Mouse (Mus musculus) liver, embryonic 11.5 days (tissue): Measurements from ENCODE around the gene AC109138.7. TPM values are rescaled to one million over a fixed set of nuclear protein-coding genes. Genes with fewer than 3 reads are reported as not detected.

ENCODE experiments used
- ATAC-seq: fragments of 200-750 bp; cut with Nextera tagmentation; replicated peaks from 2 replicates; pipeline ENCODE4 v1.8.0; 2017; ENCODE audit warnings: moderate number of reproducible peaks, mild to moderate bottlenecking, moderate TSS enrichment, moderate library complexity; ENCODE audit not compliant: low FRiP score
- DNase-seq: peaks from one replicate; pipeline ENCODE4 v3.0.0-alpha.2; 2017; ENCODE audit warnings: low spot score
- H3K27ac ChIP-seq: fragments of 300-500 bp; sonication (generic); 2 replicates; pipeline ENCODE4 v1.5.1; 2014; ENCODE audit warnings: mild to moderate bottlenecking, low read depth, low read length, control low read depth
- H3K27me3 ChIP-seq: fragments of 300-500 bp; sonication (generic); replicated peaks from 2 replicates; pipeline ENCODE4 v1.6.1; 2014; ENCODE audit warnings: low read length, mixed read lengths; ENCODE audit not compliant: control insufficient read depth, insufficient read depth
- H3K36me3 ChIP-seq: fragments of 300-500 bp; sonication (generic); 2 replicates; pipeline ENCODE4 v1.6.1; 2014; ENCODE audit warnings: mild to moderate bottlenecking, low read length, moderate library complexity, mixed read lengths; ENCODE audit not compliant: control insufficient read depth, insufficient read depth
- H3K4me1 ChIP-seq: fragments of 300-500 bp; sonication (generic); replicated peaks from 2 replicates; pipeline ENCODE4 v1.6.1; 2014; ENCODE audit warnings: low read length, mixed read lengths; ENCODE audit not compliant: control insufficient read depth, insufficient read depth
- H3K4me2 ChIP-seq: fragments of 300-500 bp; sonication (generic); 2 replicates; pipeline ENCODE4 v1.6.1; 2014; ENCODE audit warnings: mild to moderate bottlenecking, control low read depth, moderate library complexity
- H3K4me3 ChIP-seq: fragments of 300-500 bp; sonication (generic); 2 replicates; pipeline ENCODE4 v1.5.1; 2014; ENCODE audit warnings: low read depth, low read length, control low read depth
- H3K9ac ChIP-seq: fragments of 300-500 bp; sonication (generic); 2 replicates; pipeline ENCODE4 v1.6.1; 2014; ENCODE audit warnings: low read depth, low read length, control low read depth
- H3K9me3 ChIP-seq: fragments of 300-500 bp; sonication (generic); 2 replicates; pipeline ENCODE4 v1.6.1; 2016; ENCODE audit warnings: low read length, inconsistent platforms, mixed read lengths; ENCODE audit not compliant: control insufficient read depth
- WGBS: fragments of 180-500 bp; shearing (Covaris S2); extraction: QIAGEN DNeasy Blood & Tissue Kit; methylation state at CpG from one replicate; pipeline ENCODE4 v1.1.7; 2014; 5-methylcytosine and 5-hydroxymethylcytosine counted together
- polyA plus RNA-seq: library from polyadenylated mRNA; unstranded; fragments of >200 nt; fragmentation: Nextera tagmentation; extraction: Ambion mirVana; gene quantifications from 2 replicates; pipeline ENCODE4 v1.2.1, GENCODE M21; 2014

The AC109138.7 gene
- polyA plus RNA-seq, 1 experiment from 2014 or later = not detected

DNA sequence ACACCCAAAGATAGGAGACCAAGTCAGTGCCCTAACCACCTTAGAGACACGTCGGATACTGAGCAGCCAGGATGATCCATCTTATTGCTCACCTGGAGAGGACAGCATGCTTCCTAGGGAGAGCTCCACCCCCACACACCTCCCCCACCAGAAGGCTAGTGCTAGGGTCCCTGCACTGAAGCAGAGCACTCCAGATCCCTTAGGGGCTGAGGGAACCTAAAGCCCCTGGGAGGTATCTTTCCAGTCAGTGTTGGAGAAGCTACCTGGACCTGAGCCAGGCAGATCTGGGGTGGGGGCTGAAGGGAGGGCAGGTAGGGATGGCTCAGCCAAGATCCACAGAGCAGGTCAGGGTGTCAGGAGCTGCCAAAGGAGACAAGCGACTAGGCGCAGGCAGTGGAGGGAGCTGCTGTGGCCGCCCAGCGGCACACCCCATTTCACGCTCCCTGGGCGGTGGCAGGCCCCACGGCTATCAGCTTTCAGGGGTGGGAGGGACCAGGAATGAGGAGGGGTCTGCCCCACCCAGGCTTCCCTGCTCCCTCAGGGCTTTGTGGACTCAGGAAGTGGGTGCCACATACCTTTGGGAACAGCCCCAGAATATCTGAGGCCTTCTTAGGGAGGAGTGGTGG, 15.4 kb downstream of the AC109138.7 start:
- Histone ChIP-seq H3K27ac (no peak overlapping the region), H3K4me1 (peaks cover 4% of the 10 kb centered on the region), H3K9me3 (no peaks in the 10 kb centered on the region), H3K9ac (no peak overlapping the region), H3K27me3 (peaks cover 3% of the 10 kb centered on the region; the same call in 1 of the 2 replicates), H3K36me3 (no peaks in the 10 kb centered on the region), H3K4me3 (no peak overlapping the region), H3K4me2 (no peak overlapping the region)
- DNase-seq = no peak
- no peak for ATAC-seq
- WGBS = 52% methylated on average over 9 of the region's 9 CpGs

- Histone ChIP-seq H3K4me1 (peaks cover 4% of the 10 kb centered on the region), H3K9me3 (no peaks in the 10 kb centered on the region), H3K4me2 (no peak overlapping the region), H3K9ac (no peak overlapping the region), H3K27me3 (peaks cover 3% of the 10 kb centered on the region; the same call in 1 of the 2 replicates), H3K36me3 (no peaks in the 10 kb centered on the region), H3K27ac (no peak overlapping the region), H3K4me3 (no peak overlapping the region)
- ATAC-seq = no peak
- WGBS = 71% methylated on average over 8 of the region's 8 CpGs
- no peak for DNase-seq
Measured at GRCm38 (mm10) chr19:4230415-4230814, 16.3 kb downstream of the AC109138.7 start.

GRCm38 (mm10) chr19:4231253-4232185, 17.4 kb downstream of the AC109138.7 start, which contains the start of gene Pold4:
Pold4 (plus strand) TSS chr19:4231899.
- Histone ChIP-seq H3K27ac (peak within 1 kb of the TSS; percentile 72), H3K9ac (peak within 1 kb of the TSS; percentile 58), H3K36me3 (no peaks in the 10 kb centered on the region), H3K4me1 (peaks cover 4% of the 10 kb centered on the region), H3K4me3 (peak within 1 kb of the TSS; percentile 64), H3K4me2 (peak within 1 kb of the TSS; percentile 66), H3K9me3 (no peaks in the 10 kb centered on the region), H3K27me3 (peaks cover 3% of the 10 kb centered on the region; the same call in 1 of the 2 replicates)
- WGBS = 13% methylated on average over 26 of the region's 26 CpGs
- DNase-seq (peak; percentile 91), ATAC-seq (peak; percentile 93)

DNA sequence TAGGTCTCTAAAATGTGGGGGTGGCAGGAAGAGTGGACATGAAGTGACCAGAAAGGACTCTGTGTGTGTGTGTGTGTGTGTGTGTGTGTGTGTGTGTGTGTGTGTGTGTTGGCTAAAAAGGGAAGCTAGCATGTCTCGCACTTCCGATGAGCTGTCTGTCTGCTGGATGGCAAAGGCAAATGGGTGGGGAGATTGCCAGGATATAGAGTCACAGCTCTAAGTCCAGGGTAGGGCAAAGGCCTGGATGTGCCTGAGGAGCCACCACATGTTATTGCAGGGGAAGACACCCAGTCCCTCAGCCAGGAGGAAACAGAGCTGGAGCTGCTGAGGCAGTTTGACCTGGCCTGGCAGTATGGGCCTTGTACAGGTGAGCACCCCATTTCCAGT, 18.0 kb downstream of the AC109138.7 start:
- H3K27me3 ChIP-seq = no peaks in the 10 kb centered on the region

DNA sequence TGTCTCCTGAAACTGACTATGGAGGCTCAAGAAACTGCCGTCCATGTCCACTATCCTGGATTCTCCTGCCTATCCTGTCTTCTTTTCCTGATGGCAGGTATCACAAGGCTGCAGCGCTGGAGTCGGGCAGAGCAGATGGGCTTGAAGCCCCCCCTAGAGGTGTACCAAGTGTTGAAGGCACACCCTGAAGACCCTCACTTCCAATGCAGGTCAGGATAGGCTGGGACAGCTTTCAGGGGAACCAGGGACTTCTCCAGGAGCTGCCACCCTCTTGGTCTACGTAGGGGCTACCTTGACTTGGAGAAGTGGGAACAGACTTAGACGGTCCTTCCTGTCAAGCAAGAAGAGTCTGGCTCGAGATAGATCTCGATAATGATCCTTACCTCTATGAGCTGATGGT, 18.5 kb downstream of the AC109138.7 start:
- Histone ChIP-seq H3K36me3 (no peaks in the 10 kb centered on the region), H3K9ac (no peak overlapping the region), H3K4me1 (peaks cover 4% of the 10 kb centered on the region), H3K27me3 (no peaks in the 10 kb centered on the region), H3K4me2 (peak overlapping the region; percentile 66), H3K9me3 (no peaks in the 10 kb centered on the region), H3K27ac (no peak overlapping the region), H3K4me3 (peak overlapping the region; percentile 64; the same call in 1 of the 2 replicates)
- ATAC-seq = no peak
- no peak for DNase-seq
- WGBS = 72% methylated on average over 7 of the region's 7 CpGs

More for the DNA sequence above, 18.0 kb downstream of the AC109138.7 start:
- WGBS = 13% methylated on average over 2 of the region's 2 CpGs
- DNase-seq (no peak), ATAC-seq (0 out of 2 replicates have a peak, but pooled peaks have one; percentile 9)
- H3K4me3 ChIP-seq = peak overlapping the region; percentile 64
- H3K9ac ChIP-seq = peak overlapping the region; percentile 58; the same call in 1 of the 2 replicates
- peak overlapping the region; percentile 66 for H3K4me2 ChIP-seq
- no peaks in the 10 kb centered on the region for H3K36me3 ChIP-seq
- H3K27ac ChIP-seq = peak overlapping the region; percentile 72
- no peaks in the 10 kb centered on the region for H3K9me3 ChIP-seq
- peaks cover 4% of the 10 kb centered on the region for H3K4me1 ChIP-seq

DNA sequence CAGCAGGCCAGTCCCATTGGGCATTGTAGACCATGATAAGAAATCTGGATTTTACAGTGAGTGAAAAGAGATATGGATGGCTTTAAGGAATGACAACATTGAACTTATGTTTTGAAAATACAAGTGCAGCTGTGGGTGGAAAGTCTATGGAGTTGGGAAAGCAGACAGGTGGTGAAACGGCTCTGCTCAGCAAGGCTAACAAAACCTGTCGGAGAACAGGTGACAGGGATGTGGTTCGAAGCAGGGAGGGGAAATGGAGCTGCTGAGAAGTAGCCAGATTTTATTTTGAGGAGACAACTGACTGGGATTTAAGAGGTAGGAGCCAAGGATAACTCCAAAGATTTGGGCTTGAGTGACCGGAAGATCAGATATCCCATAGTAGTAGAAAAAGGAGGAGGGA, 20.4 kb downstream of the AC109138.7 start:
- H3K4me1 ChIP-seq = peaks cover 4% of the 10 kb centered on the region
- no peak overlapping the region for H3K9ac ChIP-seq
- no peaks in the 10 kb centered on the region for H3K27me3 ChIP-seq
- no peak overlapping the region for H3K4me3 ChIP-seq
- 71% methylated on average over 4 of the region's 4 CpGs for WGBS
- H3K9me3 ChIP-seq = no peaks in the 10 kb centered on the region
- no peak for DNase-seq
- ATAC-seq = no peak
- no peaks in the 10 kb centered on the region for H3K36me3 ChIP-seq
- no peak overlapping the region for H3K27ac ChIP-seq
- H3K4me2 ChIP-seq = no peak overlapping the region

DNA sequence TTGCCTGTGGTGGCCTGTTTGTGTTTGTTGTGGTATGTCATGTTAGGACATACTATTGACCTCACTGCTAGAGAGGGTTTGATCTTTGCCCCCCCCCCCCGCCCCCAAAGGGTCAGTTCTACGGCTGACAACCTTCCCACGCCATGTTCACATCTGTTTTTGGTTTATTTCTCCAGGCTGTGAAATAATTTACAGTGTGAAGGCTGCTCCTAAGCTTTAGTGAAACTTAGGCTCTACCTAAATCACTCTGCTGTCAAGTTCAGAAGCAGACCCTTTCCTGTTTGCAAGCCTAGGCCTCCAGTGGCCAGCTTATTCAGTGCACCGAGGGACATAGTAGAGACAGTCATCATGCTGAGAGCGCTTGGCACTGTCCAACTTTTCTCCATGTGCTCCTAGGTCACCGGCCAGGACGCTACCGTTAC, 26.1 kb downstream of the AC109138.7 start:
- DNase-seq (no peak), ATAC-seq (no peak)
- Histone ChIP-seq H3K27ac (no peak overlapping the region), H3K9ac (no peak overlapping the region), H3K4me3 (no peak overlapping the region), H3K36me3 (no peaks in the 10 kb centered on the region), H3K4me1 (no peaks in the 10 kb centered on the region), H3K4me2 (no peak overlapping the region), H3K27me3 (no peaks in the 10 kb centered on the region), H3K9me3 (no peaks in the 10 kb centered on the region)
- 53% methylated on average over 8 of the region's 8 CpGs for WGBS

DNA sequence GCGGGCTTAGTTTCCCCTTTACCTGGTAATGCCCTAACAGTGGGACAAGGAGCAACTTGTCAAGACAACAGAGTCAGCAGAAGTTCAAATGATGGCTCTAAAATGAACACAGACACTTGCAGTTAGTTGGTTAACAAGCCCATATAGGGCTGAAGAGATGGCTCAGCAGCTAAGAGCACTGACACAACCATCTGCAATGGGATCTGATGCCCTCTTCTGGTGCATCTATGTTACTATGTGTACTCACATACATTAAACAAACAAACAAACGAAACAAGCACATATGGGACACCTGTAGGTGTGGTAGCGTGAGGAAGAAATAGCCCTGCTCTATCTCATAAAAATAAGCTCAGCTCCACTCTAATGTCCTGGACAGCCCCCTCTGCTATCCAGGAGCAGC, 28.3 kb downstream of the AC109138.7 start:
- H3K4me2 ChIP-seq = no peak overlapping the region
- no peak overlapping the region for H3K9ac ChIP-seq
- no peak for ATAC-seq
- WGBS = 63% methylated on average over 3 of the region's 3 CpGs
- H3K36me3 ChIP-seq = no peaks in the 10 kb centered on the region
- H3K9me3 ChIP-seq = no peaks in the 10 kb centered on the region
- H3K4me3 ChIP-seq = no peak overlapping the region
- no peaks in the 10 kb centered on the region for H3K27me3 ChIP-seq
- H3K4me1 ChIP-seq = no peaks in the 10 kb centered on the region
- no peak for DNase-seq
- no peak overlapping the region for H3K27ac ChIP-seq
